Mouse (Mus musculus): ENCODE results near the gene Hps4. TPM values are rescaled to one million over a fixed set of nuclear protein-coding genes. Genes with fewer than 3 reads are reported as not detected.
"Not testable (repeated sequence)": the region's sequence is repeated elsewhere in the genome, so short reads cannot be mapped to it uniquely, and the experiment has no call there.

Hps4 gene
- polyA plus RNA-seq, 1 experiment = 53.5 TPM

DNA sequence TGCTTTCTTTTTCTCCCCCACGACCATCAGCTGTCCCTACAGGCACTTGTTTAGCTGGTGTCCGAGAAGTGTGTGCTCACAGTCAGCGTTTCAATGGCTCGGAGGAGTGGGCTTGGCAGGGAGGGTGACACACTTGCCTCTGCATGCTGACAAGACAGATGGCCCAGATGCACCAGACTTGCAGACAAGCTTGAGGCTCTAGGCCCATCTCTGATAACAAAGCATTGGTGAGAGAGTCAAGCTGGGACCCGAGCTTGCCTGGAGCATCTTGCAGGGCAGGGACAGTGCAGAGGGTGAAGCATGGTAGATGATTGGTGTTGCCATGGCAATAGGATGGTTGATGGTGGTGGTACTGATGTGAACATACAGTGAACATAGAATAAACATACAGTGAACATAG is 66.4 kb downstream of the Hps4 start:
- no peak for TF ChIP-seq POLR2A (IDR thresholded peaks at IDR 0.05; ENCODE audit: extremely low read depth, insufficient read depth, low read length)
- no peak for TF ChIP-seq CTCF (IDR thresholded peaks at IDR 0.05; ENCODE audit: extremely low read depth, insufficient read depth, low read length)
- no peak overlapping the region for H3K27ac ChIP-seq (ENCODE audit: insufficient read depth, low read length)
- peaks cover 11% of the 10 kb centered on the region for H3K4me1 ChIP-seq (ENCODE audit: control insufficient read depth, insufficient read depth, low read length)
- H3K4me3 ChIP-seq (ENCODE audit: insufficient read depth, low read length) = no peak overlapping the region

DNA sequence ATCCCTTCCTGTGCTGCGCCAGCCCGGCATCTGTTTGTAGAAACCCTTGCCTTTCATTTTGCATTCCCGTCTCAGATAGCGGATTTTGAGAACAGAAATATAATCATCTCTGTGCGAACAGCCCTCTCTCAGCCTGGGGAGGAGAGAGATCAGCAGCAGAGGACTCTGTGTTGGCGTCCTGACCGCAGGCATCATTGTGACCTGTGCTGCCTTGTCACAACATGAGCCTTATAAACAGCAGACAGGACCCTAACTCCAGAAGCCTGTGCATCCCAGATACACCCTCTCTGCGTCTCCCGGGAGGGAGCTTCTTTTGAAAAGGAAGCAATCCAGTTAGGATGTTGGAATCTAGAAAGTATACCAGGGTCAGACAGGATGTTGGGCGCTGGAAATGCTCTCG is 68.2 kb downstream of the Hps4 start:
- Histone ChIP-seq H3K4me1 (ENCODE audit: control insufficient read depth, insufficient read depth, low read length) (peaks cover 13% of the 10 kb centered on the region), H3K4me3 (ENCODE audit: insufficient read depth, low read length) (no peak overlapping the region), H3K27ac (ENCODE audit: insufficient read depth, low read length) (peak overlapping the region; percentile 20)
- TF ChIP-seq POLR2A (IDR thresholded peaks at IDR 0.05; ENCODE audit: extremely low read depth, insufficient read depth, low read length) (no peak), CTCF (IDR thresholded peaks at IDR 0.05; ENCODE audit: extremely low read depth, insufficient read depth, low read length) (no peak)

DNA sequence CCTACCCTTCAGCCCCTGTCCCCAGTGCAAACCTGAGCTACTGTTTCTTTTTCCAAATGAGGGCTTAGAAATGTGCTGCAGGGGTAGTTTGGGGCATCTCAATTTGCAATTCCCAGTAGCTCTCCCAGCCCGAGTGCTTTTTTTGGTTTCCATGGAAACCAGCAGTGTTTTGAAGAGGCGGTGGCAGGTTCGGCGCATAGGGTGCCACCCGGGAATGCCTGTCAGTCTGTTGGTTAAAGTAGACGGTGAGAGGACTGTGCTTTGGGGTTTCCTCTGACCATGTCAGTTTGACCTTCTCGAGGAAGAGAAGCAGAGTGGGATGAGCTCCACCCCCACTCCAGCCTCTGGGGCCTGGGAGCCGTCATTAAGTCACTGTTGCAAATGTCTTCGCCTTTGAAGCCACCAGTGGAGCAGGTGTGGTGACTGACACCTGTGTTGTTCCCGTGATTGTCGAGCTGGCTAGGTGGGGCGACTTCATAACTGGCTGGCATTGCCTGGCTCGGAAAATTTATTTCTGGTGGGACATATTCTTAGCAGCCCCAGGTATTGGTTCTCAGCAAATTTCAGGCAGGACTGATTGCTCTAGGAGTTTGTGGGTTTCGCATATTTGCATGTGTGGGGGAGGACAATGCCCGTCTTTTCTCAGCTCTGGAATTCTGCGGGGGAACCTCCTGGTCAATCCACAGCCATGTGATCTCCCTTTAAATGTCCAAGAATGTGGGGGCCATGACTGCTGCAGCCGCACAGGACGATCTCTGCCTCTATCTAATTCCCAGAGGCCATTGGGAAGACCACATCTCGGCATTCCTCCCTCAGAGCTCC is 68.8 kb downstream of the Hps4 start:
- no peak for TF ChIP-seq CTCF (IDR thresholded peaks at IDR 0.05; ENCODE audit: extremely low read depth, insufficient read depth, low read length)
- TF ChIP-seq POLR2A (IDR thresholded peaks at IDR 0.05; ENCODE audit: extremely low read depth, insufficient read depth, low read length) = no peak
- no peak overlapping the region for H3K4me3 ChIP-seq (ENCODE audit: insufficient read depth, low read length)
- H3K27ac ChIP-seq (ENCODE audit: insufficient read depth, low read length) = peak overlapping the region; percentile 68
- peaks cover 13% of the 10 kb centered on the region for H3K4me1 ChIP-seq (ENCODE audit: control insufficient read depth, insufficient read depth, low read length)

DNA sequence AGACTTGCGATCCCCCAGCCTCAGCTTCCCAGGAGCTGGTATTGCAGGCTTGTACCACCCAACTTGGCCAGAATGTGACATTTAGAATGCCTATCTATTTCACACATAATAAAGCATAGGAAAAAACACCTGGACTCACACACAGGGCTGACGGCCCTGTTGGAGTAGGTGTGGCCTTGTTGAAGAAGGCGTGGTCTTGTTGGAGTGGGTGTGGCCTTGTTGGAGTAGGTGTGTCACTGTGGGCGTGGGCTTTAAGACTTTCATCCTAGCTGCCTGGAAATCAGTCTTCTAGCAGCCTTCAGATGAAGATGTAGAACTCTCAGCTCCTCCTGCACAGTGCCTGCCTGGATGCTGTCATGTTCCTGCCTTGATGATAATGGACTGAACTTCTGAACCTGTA is 69.9 kb downstream of the Hps4 start:
- not testable (repeated sequence) for H3K4me3 ChIP-seq (ENCODE audit: insufficient read depth, low read length); H3K27ac ChIP-seq (ENCODE audit: insufficient read depth, low read length)
- H3K4me1 ChIP-seq (ENCODE audit: control insufficient read depth, insufficient read depth, low read length) = peaks cover 13% of the 10 kb centered on the region

DNA sequence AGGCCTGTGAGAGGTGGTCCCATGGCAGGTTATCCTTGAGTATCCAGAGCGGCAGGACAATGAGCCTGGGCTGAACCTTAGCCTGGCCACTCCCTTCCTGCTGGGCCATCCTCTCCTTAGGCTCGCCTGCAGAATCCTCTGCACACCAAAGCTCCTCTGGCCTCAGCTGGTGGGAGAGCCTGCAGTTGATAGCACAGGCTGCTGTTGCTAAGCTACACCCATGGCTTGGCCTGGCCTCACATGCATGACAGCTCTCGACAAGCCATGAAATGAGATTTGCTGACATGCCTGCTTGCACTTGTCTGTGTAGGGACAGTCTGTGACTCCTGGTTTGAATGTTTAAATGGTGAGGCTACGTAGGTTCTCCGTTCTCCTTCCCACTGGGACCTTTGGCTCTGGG is 73.8 kb downstream of the Hps4 start:
- Histone ChIP-seq H3K27ac (ENCODE audit: insufficient read depth, low read length) (no peak overlapping the region), H3K4me3 (ENCODE audit: insufficient read depth, low read length) (no peak overlapping the region), H3K4me1 (ENCODE audit: control insufficient read depth, insufficient read depth, low read length) (peaks cover 7% of the 10 kb centered on the region)
- TF ChIP-seq CTCF (IDR thresholded peaks at IDR 0.05; ENCODE audit: extremely low read depth, insufficient read depth, low read length) = no peak
- no peak for TF ChIP-seq POLR2A (IDR thresholded peaks at IDR 0.05; ENCODE audit: extremely low read depth, insufficient read depth, low read length)

DNA sequence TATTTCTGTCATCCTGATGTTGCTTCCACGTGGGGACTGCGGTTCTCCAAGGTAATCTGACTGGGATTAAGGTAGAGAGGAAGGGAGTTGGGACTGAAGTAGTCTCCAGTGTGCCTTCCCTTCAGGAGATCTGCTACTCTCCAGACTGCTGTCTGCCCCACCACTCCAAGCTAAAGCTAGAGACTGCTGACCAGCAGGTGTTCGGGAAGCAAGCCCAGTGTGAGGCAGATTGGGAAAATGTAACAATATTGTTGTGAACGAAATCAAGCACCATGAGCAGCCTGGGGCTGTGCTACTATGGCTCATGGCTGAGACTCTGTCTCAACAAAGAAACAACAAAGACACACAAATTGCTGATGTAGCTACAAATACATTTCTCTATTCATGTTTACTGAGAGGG is 75.1 kb downstream of the Hps4 start:
- TF ChIP-seq CTCF (IDR thresholded peaks at IDR 0.05; ENCODE audit: extremely low read depth, insufficient read depth, low read length) (no peak), POLR2A (IDR thresholded peaks at IDR 0.05; ENCODE audit: extremely low read depth, insufficient read depth, low read length) (no peak)
- H3K27ac ChIP-seq (ENCODE audit: insufficient read depth, low read length) = no peak overlapping the region
- peaks cover 2% of the 10 kb centered on the region; the same call in 1 of the 2 replicates for H3K4me1 ChIP-seq (ENCODE audit: control insufficient read depth, insufficient read depth, low read length)
- H3K4me3 ChIP-seq (ENCODE audit: insufficient read depth, low read length) = no peak overlapping the region

DNA sequence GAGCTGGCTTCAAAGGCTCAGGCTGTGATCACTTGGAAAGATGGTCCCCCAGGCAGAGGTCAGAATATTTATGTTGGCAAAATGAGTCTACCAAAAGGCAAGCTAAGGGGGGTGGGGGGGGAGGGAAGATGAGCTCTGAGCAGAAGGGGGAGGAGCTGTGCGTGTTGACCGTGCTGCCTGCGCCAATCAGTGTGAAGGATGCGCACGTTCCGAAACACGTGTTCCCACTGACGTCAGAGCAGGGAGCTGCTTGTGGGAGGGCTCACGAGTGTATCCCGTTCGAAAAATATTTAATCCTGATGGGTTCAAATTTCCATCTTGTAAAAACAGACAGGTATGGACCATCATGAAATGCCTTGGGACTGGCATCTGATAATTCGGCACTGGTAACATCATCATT is 76.7 kb downstream of the Hps4 start:
- peaks cover 2% of the 10 kb centered on the region; the same call in 1 of the 2 replicates for H3K4me1 ChIP-seq (ENCODE audit: control insufficient read depth, insufficient read depth, low read length)
- no peak overlapping the region for H3K4me3 ChIP-seq (ENCODE audit: insufficient read depth, low read length)
- TF ChIP-seq CTCF (IDR thresholded peaks at IDR 0.05; ENCODE audit: extremely low read depth, insufficient read depth, low read length) = no peak
- no peak for TF ChIP-seq POLR2A (IDR thresholded peaks at IDR 0.05; ENCODE audit: extremely low read depth, insufficient read depth, low read length)
- H3K27ac ChIP-seq (ENCODE audit: insufficient read depth, low read length) = no peak overlapping the region

DNA sequence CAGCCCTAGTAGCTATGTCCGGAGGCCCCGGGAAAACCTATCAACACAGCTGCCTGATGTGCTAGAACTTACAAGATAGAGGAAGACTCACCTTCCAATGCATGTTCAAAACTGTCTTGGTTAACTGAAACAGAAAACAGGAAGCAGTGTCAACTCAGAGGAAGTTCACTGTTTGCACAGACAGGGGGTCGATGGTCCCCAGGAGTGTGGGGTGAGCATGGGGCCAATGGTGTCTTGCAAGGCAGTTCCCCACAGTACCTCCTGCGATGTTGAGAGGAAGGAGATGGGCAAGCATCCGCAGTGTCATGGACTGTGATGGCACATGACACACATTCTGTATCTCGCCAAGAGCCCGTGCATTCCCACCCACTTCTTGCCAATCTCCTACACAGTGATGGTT is 83.8 kb downstream of the Hps4 start:
- H3K4me1 ChIP-seq (ENCODE audit: control insufficient read depth, insufficient read depth, low read length) = no peaks in the 10 kb centered on the region
- no peak overlapping the region for H3K27ac ChIP-seq (ENCODE audit: insufficient read depth, low read length)
- TF ChIP-seq CTCF (IDR thresholded peaks at IDR 0.05; ENCODE audit: extremely low read depth, insufficient read depth, low read length) (no peak), POLR2A (IDR thresholded peaks at IDR 0.05; ENCODE audit: extremely low read depth, insufficient read depth, low read length) (no peak)
- no peak overlapping the region for H3K4me3 ChIP-seq (ENCODE audit: insufficient read depth, low read length)

DNA sequence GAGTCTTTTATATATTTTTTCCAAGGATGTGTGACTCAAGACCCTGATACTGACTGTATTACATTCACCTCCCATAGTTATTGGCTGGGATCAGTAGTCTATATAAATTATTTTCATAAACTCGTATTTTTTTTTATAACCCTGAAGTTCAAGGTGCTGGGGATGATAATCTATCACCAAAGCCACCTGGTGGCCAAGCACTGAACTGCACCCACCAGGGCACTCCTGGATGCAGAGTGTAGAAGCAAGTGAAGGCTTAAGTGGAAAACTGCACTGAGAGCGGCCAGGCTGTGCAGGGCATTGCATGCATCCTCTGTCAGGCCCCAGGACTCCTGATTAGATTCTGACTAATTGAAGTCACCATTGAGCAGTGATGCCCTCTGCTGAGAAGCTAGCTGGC is 84.4 kb downstream of the Hps4 start:
- Histone ChIP-seq H3K4me1 (ENCODE audit: control insufficient read depth, insufficient read depth, low read length) (no peaks in the 10 kb centered on the region), H3K4me3 (ENCODE audit: insufficient read depth, low read length) (no peak overlapping the region), H3K27ac (ENCODE audit: insufficient read depth, low read length) (no peak overlapping the region)
- TF ChIP-seq POLR2A (IDR thresholded peaks at IDR 0.05; ENCODE audit: extremely low read depth, insufficient read depth, low read length) (no peak), CTCF (IDR thresholded peaks at IDR 0.05; ENCODE audit: extremely low read depth, insufficient read depth, low read length) (peak; percentile 70)

Other genes with a start within 250 kb of the Hps4 start
- gene Cryba4, start 90.6 kb upstream of the Hps4 start, polyA plus RNA-seq (2012; rRNA removed) = 1.7 and 2.2 TPM in 2 replicates
- gene Crybb1, start 87.3 kb upstream of the Hps4 start, polyA plus RNA-seq (2012; rRNA removed) = 7.5 and 8.2 TPM in 2 replicates
- 31.4 and 35.4 TPM in 2 replicates for gene Tpst2, start 66.4 kb upstream of the Hps4 start, polyA plus RNA-seq (2012; rRNA removed)
- gene Tfip11, start 16.7 kb upstream of the Hps4 start, polyA plus RNA-seq (2012; rRNA removed) = 39.4 and 42.3 TPM in 2 replicates
- gene Srrd, start within 50 bp of the Hps4 start, polyA plus RNA-seq (2012; rRNA removed) = 61.9 and 64.7 TPM in 2 replicates
- gene Gm6583, start 12.9 kb downstream of the Hps4 start, polyA plus RNA-seq (2012; rRNA removed) = 0.04 and 0.13 TPM in 2 replicates
- gene Asphd2, start 51.8 kb downstream of the Hps4 start, polyA plus RNA-seq (2012; rRNA removed) = 181 and 198 TPM in 2 replicates
- gene Gm6588, start 106.3 kb downstream of the Hps4 start, polyA plus RNA-seq (2012; rRNA removed) = not detected in 2 replicates
- gene Sez6l, start 234.1 kb downstream of the Hps4 start, polyA plus RNA-seq (2012; rRNA removed) = 105 and 112 TPM in 2 replicates